Mouse (Mus musculus) layer of hippocampus, adult 8-10 months (tissue): ENCODE measurements around the gene Prkra. TPM values are rescaled to one million over a fixed set of nuclear protein-coding genes. Genes with fewer than 3 reads are reported as not detected.

ENCODE experiments used
- DNase-seq, 2 experiments: peaks; one replicate each; pipeline ENCODE4 v3.0.0; 2022; ENCODE audit warnings: low spot score in 2 of 2
- total RNA-seq, 4 experiments: library from RNA; stranded (reverse); gene quantifications; 2 replicates each; pipeline ENCODE4 v1.2.4; 2022

Prkra gene
- total RNA-seq, 4 experiments from 2014 or later = 17.5 to 21.9 (median 20.8) TPM

DNA sequence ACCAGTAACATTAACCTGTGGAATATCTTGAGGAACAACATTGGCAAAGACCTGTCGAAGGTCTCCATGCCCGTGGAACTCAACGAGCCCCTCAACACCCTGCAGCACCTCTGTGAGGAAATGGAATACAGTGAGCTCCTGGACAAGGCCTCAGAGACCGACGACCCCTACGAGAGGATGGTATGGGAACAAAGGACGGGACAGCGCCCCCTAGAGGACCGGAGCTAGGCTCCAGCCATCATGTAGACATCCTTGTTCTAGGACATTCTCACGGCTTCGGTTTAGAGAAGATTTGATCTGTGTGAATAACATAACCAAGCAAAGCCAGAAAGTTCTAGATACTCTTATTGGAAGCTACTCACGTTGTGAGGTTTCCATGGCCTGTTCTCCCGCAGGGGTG lies 62.7 kb downstream of the Prkra start:
- DNase-seq = no peak

Other genes with a start within 250 kb of the Prkra start
- 10 to 100 TPM; 52.1 to 71.5 (median 60.2) TPM for gene Osbpl6, start 241.5 kb downstream of the Prkra start, total RNA-seq
- under 1 TPM in 1 of 4 experiments, not detected in 3; 0.52 TPM for gene Pjvk, start 461 bp upstream of the Prkra start, total RNA-seq
- 1 to 10 TPM; 7.3 to 8.4 (median 8.1) TPM for gene Fkbp7, start 25.1 kb upstream of the Prkra start, total RNA-seq
- 10 to 100 TPM; 40.0 to 54.5 (median 45.7) TPM for gene Plekha3, start 27.3 kb upstream of the Prkra start, total RNA-seq